ENCODE assay signal across 24 mouse cellular contexts in genomic region chr15:81068641-81069381, GRCm38 (mm10).
A peak's percentile ranks its signal among the peaks of the same experiment; 100 is the strongest.
DNase-seq lines count a peak whose midpoint lies in the region; ATAC-seq and TF ChIP-seq lines count a peak whose summit lies in the region.
"Had no signal": no experiment of that assay in that cellular context is flagged by ENCODE, and none has a peak within 500 bp of the region (broad histone marks: within the 10 kb centered on the region; RNA-seq: fewer than 3 reads in every experiment).

No protein-coding gene starts in this region.

- no peak overlapping the region for H3ac ChIP-seq in C2C12 (ENCODE audit: control insufficient read depth, insufficient read length, low read depth)

- no peaks in the 10 kb centered on the region for H3K4me1 ChIP-seq in hindbrain, embryonic 13.5 days (replicated peaks)
- H3K4me1 ChIP-seq: forebrain, embryonic 13.5 days; forebrain, embryonic 15.5 days had no signal

- peak; percentile 41 for DNase-seq in CD4-positive, CD25-positive, alpha-beta regulatory T cell, adult 2 months (ENCODE audit: low read depth, low spot score)
- peak; percentile 22 for DNase-seq in T-cell, adult 2 months (ENCODE audit: low spot score)
- peak; percentile 67 for DNase-seq in naive thymus-derived CD4-positive, alpha-beta T cell, adult 2 months (ENCODE audit: low read depth)
- DNase-seq in layer of hippocampus, adult 11-12 months (ENCODE audit: low spot score), result no peak
- DNase-seq: adrenal gland, adult 8-10 months; adrenal gland, postnatal 14 days; adrenal gland, postnatal 36 days; B cell, adult 2 months; cerebellum, adult 11-12 months; cerebellum, adult 2 months; cerebellum, adult 9-10 months; cerebellum, postnatal 10 days; cerebellum, postnatal 25 days; forebrain, postnatal 0 days had no signal

- no peak for ATAC-seq in CD4-positive, CD25-positive, alpha-beta regulatory T cell, adult 4 months
- no peak for ATAC-seq in hindbrain, embryonic 13.5 days (ENCODE audit: low FRiP score)
- ATAC-seq: forebrain, embryonic 13.5 days; forebrain, embryonic 15.5 days; forebrain, postnatal 0 days; Patski had no signal

- no peak overlapping the region for H3K4me3 ChIP-seq in C2C12 (ENCODE audit: insufficient read depth, poor library complexity, severe bottlenecking)
- no peak overlapping the region for H3K4me3 ChIP-seq in hindbrain, embryonic 13.5 days
- H3K4me3 ChIP-seq: embryonic facial prominence, embryonic 10.5 days; embryonic facial prominence, embryonic 12.5 days; forebrain, embryonic 13.5 days; forebrain, embryonic 15.5 days had no signal

- peaks cover 45% of the 10 kb centered on the region for H3K36me3 ChIP-seq in C2C12 (ENCODE audit: control insufficient read depth, insufficient read depth)
- H3K36me3 ChIP-seq in hindbrain, embryonic 13.5 days, result peaks cover 3% of the 10 kb centered on the region; the same call in 1 of the 2 replicates
- H3K36me3 ChIP-seq: embryonic facial prominence, embryonic 12.5 days; forebrain, embryonic 15.5 days; G1E had no signal

- H3K27ac ChIP-seq in hindbrain, embryonic 13.5 days, result no peak overlapping the region
- H3K27ac ChIP-seq: embryonic facial prominence, embryonic 10.5 days; embryonic facial prominence, embryonic 12.5 days; forebrain, embryonic 13.5 days; forebrain, embryonic 15.5 days had no signal

- 95% methylated on average over 5 of the region's 5 CpGs for WGBS in hindbrain, embryonic 13.5 days

- H3K9me3 ChIP-seq in hindbrain, embryonic 13.5 days, result no peaks in the 10 kb centered on the region
- H3K9me3 ChIP-seq: embryonic facial prominence, embryonic 10.5 days; embryonic facial prominence, embryonic 12.5 days; forebrain, embryonic 13.5 days; forebrain, embryonic 15.5 days; G1E had no signal

- H3K9ac ChIP-seq in hindbrain, embryonic 13.5 days, result no peak overlapping the region
- H3K9ac ChIP-seq: embryonic facial prominence, embryonic 12.5 days; forebrain, embryonic 13.5 days; forebrain, embryonic 15.5 days; forebrain, postnatal 0 days had no signal

- no peak for TF ChIP-seq CTCF in C2C12 (IDR thresholded peaks at IDR 0.05; ENCODE audit: control insufficient read depth, insufficient read depth, insufficient read length)

- H3K79me2 ChIP-seq in C2C12 (ENCODE audit: control insufficient read depth, insufficient read depth), result peaks cover 95% of the 10 kb centered on the region

- peaks cover 81% of the 10 kb centered on the region for H3K79me3 ChIP-seq in C2C12 (ENCODE audit: low read depth)

- H3K27me3 ChIP-seq in C2C12 (ENCODE audit: control insufficient read depth, insufficient read depth, insufficient read length), result no peaks in the 10 kb centered on the region
- no peaks in the 10 kb centered on the region for H3K27me3 ChIP-seq in hindbrain, embryonic 13.5 days
- H3K27me3 ChIP-seq: CH12.LX; embryonic facial prominence, embryonic 12.5 days; forebrain, embryonic 13.5 days; forebrain, embryonic 15.5 days; Patski had no signal

- no peak overlapping the region for H3K4me2 ChIP-seq in hindbrain, embryonic 13.5 days
- H3K4me2 ChIP-seq: embryonic facial prominence, embryonic 12.5 days; forebrain, embryonic 13.5 days; forebrain, embryonic 15.5 days had no signal

TF ChIP-seq in C2C12, 6 proteins besides CTCF, POLR2A, EP300 and RAD21:
- TF ChIP-seq MYOD1 (IDR thresholded peaks at IDR 0.05; ENCODE audit: control insufficient read depth, insufficient read length, low read depth) (peak; percentile 98), MAX (IDR thresholded peaks at IDR 0.05) (no peak)
